Mouse (Mus musculus): Measurements from ENCODE around the gene Aldh1l1.

- TF ChIP-seq CTCF (IDR thresholded peaks at IDR 0.05; ENCODE audit: low read depth, low read length) (no peak), POLR2A (IDR thresholded peaks at IDR 0.05; ENCODE audit: extremely low read depth, insufficient read depth, low read length) (no peak)
Measured at GRCm38 (mm10) chr6:90569736-90570383, 83.6 kb downstream of the Aldh1l1 start.

Data from liver, adult 2 months (tissue).